Mouse (Mus musculus): ENCODE results near the gene Rfng.

DNA sequence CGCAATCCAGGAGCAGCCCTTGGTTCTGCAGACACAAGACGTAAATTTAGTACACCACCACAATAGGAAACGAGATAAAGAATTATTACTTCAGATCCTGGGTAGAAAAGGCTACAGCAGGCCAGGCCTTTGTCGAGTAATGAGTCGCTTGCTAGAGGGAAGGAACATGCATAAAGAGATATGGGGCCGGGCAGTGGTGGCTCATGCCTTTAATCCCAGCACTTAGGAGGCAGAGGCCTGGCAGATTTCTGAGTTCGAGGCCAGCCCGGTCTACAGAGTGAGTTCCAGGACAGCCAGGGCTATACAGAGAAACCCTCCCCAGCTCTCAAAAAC, 12.6 kb upstream of the Rfng start:
- TF ChIP-seq CTCF (IDR thresholded peaks at IDR 0.05; ENCODE audit: insufficient read depth, low read depth, low read length) (no peak), POLR2A (IDR thresholded peaks at IDR 0.05; ENCODE audit: insufficient read depth, low read depth, low read length) (no peak)
